9 mouse cellular contexts compared by ENCODE assay signal in genomic region chr11:88153880-88154279, GRCm38 (mm10). TPM values are rescaled to one million over a fixed set of nuclear protein-coding genes. Genes with fewer than 3 reads are reported as not detected.
DNase-seq lines count a peak whose midpoint lies in the region; ATAC-seq and TF ChIP-seq lines count a peak whose summit lies in the region.
"Had no signal": no experiment of that assay in that cellular context is flagged by ENCODE, and none has a peak within 500 bp of the region (broad histone marks: within the 10 kb centered on the region; RNA-seq: fewer than 3 reads in every experiment).

No protein-coding gene starts in this region.

- no peak overlapping the region for H3K9ac ChIP-seq in kidney, embryonic 15.5 days
- no peak overlapping the region for H3K9ac ChIP-seq in embryonic facial prominence, embryonic 12.5 days
- no peak overlapping the region for H3K9ac ChIP-seq in liver, postnatal 0 days (replicated peaks)

- peaks cover 75% of the 10 kb centered on the region for H3K4me1 ChIP-seq in kidney, embryonic 15.5 days
- H3K4me1 ChIP-seq in embryonic facial prominence, embryonic 12.5 days: peaks cover 58% of the 10 kb centered on the region
- peaks cover 10% of the 10 kb centered on the region for H3K4me1 ChIP-seq in liver, postnatal 0 days (ENCODE audit: insufficient read depth)

- no peaks in the 10 kb centered on the region for H3K27me3 ChIP-seq in kidney, embryonic 15.5 days
- H3K27me3 ChIP-seq in embryonic facial prominence, embryonic 12.5 days: no peaks in the 10 kb centered on the region
- no peaks in the 10 kb centered on the region for H3K27me3 ChIP-seq in liver, postnatal 0 days (ENCODE audit: insufficient read depth, low read length)

- DNase-seq in kidney, adult 18-20 months: no peak
- peak; percentile 86 for DNase-seq in fat pad, adult 2 months (ENCODE audit: extremely low read depth, low read depth, low spot score)
- DNase-seq in liver, postnatal 0 days: no peak
- no peak for DNase-seq in adrenal gland, adult (ENCODE audit: inconsistent age in 2 of 2, low spot score in 1 of 2)
- DNase-seq: gastrocnemius, postnatal 14 days; right cerebral cortex, postnatal 25 days had no signal

- no peak for TF ChIP-seq CTCF in liver, postnatal 0 days (IDR thresholded peaks at IDR 0.05; ENCODE audit: low read depth)

- H3K4me3 ChIP-seq in kidney, embryonic 15.5 days (replicated peaks): no peak overlapping the region
- H3K4me3 ChIP-seq in embryonic facial prominence, embryonic 12.5 days: no peak overlapping the region
- no peak overlapping the region for H3K4me3 ChIP-seq in liver, postnatal 0 days (ENCODE audit: low read depth, low read length)

- no peak for TF ChIP-seq EP300 in liver, postnatal 0 days (IDR thresholded peaks at IDR 0.05; ENCODE audit: low read depth)

- H3K9me3 ChIP-seq in kidney, embryonic 15.5 days (replicated peaks): no peaks in the 10 kb centered on the region
- no peaks in the 10 kb centered on the region for H3K9me3 ChIP-seq in embryonic facial prominence, embryonic 12.5 days
- H3K9me3 ChIP-seq in liver, postnatal 0 days (ENCODE audit: low read length): no peaks in the 10 kb centered on the region

- 62% methylated on average over 5 of the region's 5 CpGs for WGBS in kidney, embryonic 15.5 days
- 58% methylated on average over 5 of the region's 5 CpGs for WGBS in embryonic facial prominence, embryonic 12.5 days
- 65% methylated on average over 5 of the region's 5 CpGs for WGBS in liver, postnatal 0 days (ENCODE audit: insufficient replicate concordance)

- peak overlapping the region; percentile 43; the same call in 1 of the 2 replicates for H3K27ac ChIP-seq in kidney, embryonic 15.5 days
- H3K27ac ChIP-seq in embryonic facial prominence, embryonic 12.5 days: peak overlapping the region; percentile 80
- no peak overlapping the region for H3K27ac ChIP-seq in liver, postnatal 0 days (ENCODE audit: low read depth)

- ATAC-seq in kidney, embryonic 15.5 days (replicated peaks; ENCODE audit: low FRiP score): no peak
- ATAC-seq in embryonic facial prominence, embryonic 12.5 days (ENCODE audit: insufficient number of reproducible peaks, insufficient read depth, low FRiP score, low TSS enrichment): no peak
- 0 out of 2 replicates have a peak, but pooled peaks have one; percentile 25 for ATAC-seq in liver, postnatal 0 days
- no peak for ATAC-seq in inflammation-experienced regulatory T-cells, adult 6 months

- H3K36me3 ChIP-seq in kidney, embryonic 15.5 days: no peaks in the 10 kb centered on the region
- no peaks in the 10 kb centered on the region for H3K36me3 ChIP-seq in embryonic facial prominence, embryonic 12.5 days
- no peaks in the 10 kb centered on the region for H3K36me3 ChIP-seq in liver, postnatal 0 days (replicated peaks; ENCODE audit: insufficient read depth, low read length)

- no peak overlapping the region for H3K4me2 ChIP-seq in kidney, embryonic 15.5 days
- no peak overlapping the region for H3K4me2 ChIP-seq in embryonic facial prominence, embryonic 12.5 days (replicated peaks)
- no peak overlapping the region for H3K4me2 ChIP-seq in liver, postnatal 0 days (ENCODE audit: low read depth, low read length)

RNA-seq across cellular contexts. Expression of gene Mrps23, which starts 50.3 kb away (rescaled TPM):
- polyA plus RNA-seq in kidney, embryonic 15.5 days (2015; fragmentation: Nextera tagmentation; extraction: Ambion mirVana): 57.5 and 65.2 TPM in 2 replicates
- polyA plus RNA-seq in embryonic facial prominence, embryonic 12.5 days (2016; fragmentation: Nextera tagmentation; extraction: Ambion mirVana): 63.2 and 65.3 TPM in 2 replicates
- polyA plus RNA-seq in liver, postnatal 0 days (2015; fragmentation: Nextera tagmentation; extraction: Ambion mirVana): 28.7 and 29.3 TPM in 2 replicates
- polyA plus RNA-seq in inflammation-experienced regulatory T-cells, adult 6 months (2017; shearing (Covaris generic)): 100 to 1,000 TPM in 2 of 3 experiments, 10 to 100 TPM in 1; 75.3 to 134 (median 101) TPM

RNA-seq across cellular contexts. Expression of gene Cuedc1, which starts 56.0 kb away (rescaled TPM):
- polyA plus RNA-seq in kidney, embryonic 15.5 days (2015; fragmentation: Nextera tagmentation; extraction: Ambion mirVana): 18.8 and 23.4 TPM in 2 replicates
- polyA plus RNA-seq in embryonic facial prominence, embryonic 12.5 days (2016; fragmentation: Nextera tagmentation; extraction: Ambion mirVana): 36.4 and 42.0 TPM in 2 replicates
- 1.2 and 1.6 TPM in 2 replicates for polyA plus RNA-seq in liver, postnatal 0 days (2015; fragmentation: Nextera tagmentation; extraction: Ambion mirVana)
- polyA plus RNA-seq in inflammation-experienced regulatory T-cells, adult 6 months (2017; shearing (Covaris generic)): 1 to 10 TPM; 2.0 to 6.4 (median 5.2) TPM
